Mouse (Mus musculus): ENCODE measurements around the gene Pard3. TPM values are rescaled to one million over a fixed set of nuclear protein-coding genes. Genes with fewer than 3 reads are reported as not detected.

Gene Pard3
- polyA plus RNA-seq, 1 experiment from 2014 or later: 14.5 TPM

- Histone ChIP-seq H3K9me3 (ENCODE audit: control insufficient read depth, low read length) (no peaks in the 10 kb centered on the region), H3K36me3 (ENCODE audit: control insufficient read depth, insufficient read depth, low read length) (no peaks in the 10 kb centered on the region), H3K4me2 (peak overlapping the region; percentile 35), H3K27me3 (replicated peaks; ENCODE audit: control insufficient read depth, insufficient read depth, low read length) (no peaks in the 10 kb centered on the region), H3K4me3 (ENCODE audit: low read depth, low read length) (no peak overlapping the region), H3K27ac (ENCODE audit: low read depth, low read length) (no peak overlapping the region), H3K4me1 (replicated peaks; ENCODE audit: control insufficient read depth, insufficient read depth, low read length) (peaks cover 10% of the 10 kb centered on the region), H3K9ac (ENCODE audit: low read depth, low read length) (no peak overlapping the region)
- ATAC-seq (replicated peaks; ENCODE audit: low FRiP score) (0 out of 2 replicates have a peak, but pooled peaks have one; percentile 10), DNase-seq (ENCODE audit: low spot score) (no peak)
- WGBS: 73% methylated on average over 9 of the region's 9 CpGs
These were observed 376.6 kb downstream of the Pard3 start for GRCm38 (mm10) chr8:127440161-127440833.

GRCm38 (mm10) chr8:127440834-127441485 lies 377.3 kb downstream of the Pard3 start:
- H3K4me2 ChIP-seq: 0 out of 2 replicates have a peak overlapping the region, but pooled peaks have one; percentile 5
- no peaks in the 10 kb centered on the region for H3K9me3 ChIP-seq (ENCODE audit: control insufficient read depth, low read length)
- no peak overlapping the region for H3K9ac ChIP-seq (ENCODE audit: low read depth, low read length)
- peak; percentile 78 for ATAC-seq (replicated peaks; ENCODE audit: low FRiP score)
- H3K4me3 ChIP-seq (ENCODE audit: low read depth, low read length): no peak overlapping the region
- DNase-seq (ENCODE audit: low spot score): peak; percentile 34
- 56% methylated on average over 6 of the region's 6 CpGs for WGBS
- H3K36me3 ChIP-seq (ENCODE audit: control insufficient read depth, insufficient read depth, low read length): no peaks in the 10 kb centered on the region
- peaks cover 10% of the 10 kb centered on the region for H3K4me1 ChIP-seq (replicated peaks; ENCODE audit: control insufficient read depth, insufficient read depth, low read length)
- H3K27me3 ChIP-seq (replicated peaks; ENCODE audit: control insufficient read depth, insufficient read depth, low read length): no peaks in the 10 kb centered on the region
- H3K27ac ChIP-seq (ENCODE audit: low read depth, low read length): no peak overlapping the region; the same call in 1 of the 2 replicates

GRCm38 (mm10) chr8:127447401-127447800 lies 383.7 kb downstream of the Pard3 start:
- WGBS: 80% methylated on average over 1 of the region's 1 CpGs

GRCm38 (mm10) chr8:127449066-127449840 lies 385.6 kb downstream of the Pard3 start:
- ATAC-seq (replicated peaks; ENCODE audit: low FRiP score) (no peak), DNase-seq (ENCODE audit: low spot score) (no peak)
- no peak overlapping the region for H3K4me2 ChIP-seq
- H3K9ac ChIP-seq (ENCODE audit: low read depth, low read length): no peak overlapping the region
- no peak overlapping the region for H3K4me3 ChIP-seq (ENCODE audit: low read depth, low read length)
- WGBS: 89% methylated on average over 6 of the region's 6 CpGs
- H3K36me3 ChIP-seq (ENCODE audit: control insufficient read depth, insufficient read depth, low read length): no peaks in the 10 kb centered on the region
- H3K4me1 ChIP-seq (replicated peaks; ENCODE audit: control insufficient read depth, insufficient read depth, low read length): 0 out of 2 replicates have a peak, but pooled peaks cover 2% of the 10 kb centered on the region
- H3K9me3 ChIP-seq (ENCODE audit: control insufficient read depth, low read length): no peaks in the 10 kb centered on the region
- H3K27me3 ChIP-seq (replicated peaks; ENCODE audit: control insufficient read depth, insufficient read depth, low read length): no peaks in the 10 kb centered on the region
- H3K27ac ChIP-seq (ENCODE audit: low read depth, low read length): no peak overlapping the region

More at GRCm38 (mm10) chr8:127447401-127447800, 383.7 kb downstream of the Pard3 start:
- ATAC-seq (replicated peaks; ENCODE audit: low FRiP score) (no peak), DNase-seq (ENCODE audit: low spot score) (no peak)
- Histone ChIP-seq H3K36me3 (ENCODE audit: control insufficient read depth, insufficient read depth, low read length) (no peaks in the 10 kb centered on the region), H3K4me3 (ENCODE audit: low read depth, low read length) (no peak overlapping the region), H3K9me3 (ENCODE audit: control insufficient read depth, low read length) (no peaks in the 10 kb centered on the region), H3K27me3 (replicated peaks; ENCODE audit: control insufficient read depth, insufficient read depth, low read length) (no peaks in the 10 kb centered on the region), H3K9ac (ENCODE audit: low read depth, low read length) (no peak overlapping the region), H3K27ac (ENCODE audit: low read depth, low read length) (no peak overlapping the region), H3K4me1 (replicated peaks; ENCODE audit: control insufficient read depth, insufficient read depth, low read length) (0 out of 2 replicates have a peak, but pooled peaks cover 2% of the 10 kb centered on the region), H3K4me2 (no peak overlapping the region)

GRCm38 (mm10) chr8:127450954-127451668 lies 387.4 kb downstream of the Pard3 start:
- no peak overlapping the region for H3K4me2 ChIP-seq
- no peak overlapping the region for H3K4me3 ChIP-seq (ENCODE audit: low read depth, low read length)
- no peak overlapping the region for H3K9ac ChIP-seq (ENCODE audit: low read depth, low read length)
- ATAC-seq (replicated peaks; ENCODE audit: low FRiP score): no peak
- no peak overlapping the region for H3K27ac ChIP-seq (ENCODE audit: low read depth, low read length)
- H3K36me3 ChIP-seq (ENCODE audit: control insufficient read depth, insufficient read depth, low read length): no peaks in the 10 kb centered on the region
- DNase-seq (ENCODE audit: low spot score): peak; percentile 23
- 92% methylated on average over 14 of the region's 14 CpGs for WGBS
- 0 out of 2 replicates have a peak, but pooled peaks cover 2% of the 10 kb centered on the region for H3K4me1 ChIP-seq (replicated peaks; ENCODE audit: control insufficient read depth, insufficient read depth, low read length)
- no peaks in the 10 kb centered on the region for H3K9me3 ChIP-seq (ENCODE audit: control insufficient read depth, low read length)
- H3K27me3 ChIP-seq (replicated peaks; ENCODE audit: control insufficient read depth, insufficient read depth, low read length): no peaks in the 10 kb centered on the region

- H3K4me1 ChIP-seq (replicated peaks; ENCODE audit: control insufficient read depth, insufficient read depth, low read length): no peaks in the 10 kb centered on the region; the same call in 1 of the 2 replicates
- no peak overlapping the region for H3K4me3 ChIP-seq (ENCODE audit: low read depth, low read length)
- no peak overlapping the region for H3K4me2 ChIP-seq
- no peaks in the 10 kb centered on the region for H3K9me3 ChIP-seq (ENCODE audit: control insufficient read depth, low read length)
- H3K9ac ChIP-seq (ENCODE audit: low read depth, low read length): no peak overlapping the region
- no peaks in the 10 kb centered on the region for H3K36me3 ChIP-seq (ENCODE audit: control insufficient read depth, insufficient read depth, low read length)
- H3K27ac ChIP-seq (ENCODE audit: low read depth, low read length): no peak overlapping the region
- WGBS: 86% methylated on average over 6 of the region's 6 CpGs
- H3K27me3 ChIP-seq (replicated peaks; ENCODE audit: control insufficient read depth, insufficient read depth, low read length): no peaks in the 10 kb centered on the region
- ATAC-seq (replicated peaks; ENCODE audit: low FRiP score) (no peak), DNase-seq (ENCODE audit: low spot score) (peak; percentile 7)
These were observed 388.7 kb downstream of the Pard3 start for GRCm38 (mm10) chr8:127452364-127452763.

- Histone ChIP-seq H3K4me3 (ENCODE audit: low read depth, low read length) (no peak overlapping the region), H3K36me3 (ENCODE audit: control insufficient read depth, insufficient read depth, low read length) (no peaks in the 10 kb centered on the region), H3K4me2 (no peak overlapping the region), H3K9me3 (ENCODE audit: control insufficient read depth, low read length) (no peaks in the 10 kb centered on the region), H3K27me3 (replicated peaks; ENCODE audit: control insufficient read depth, insufficient read depth, low read length) (no peaks in the 10 kb centered on the region), H3K9ac (ENCODE audit: low read depth, low read length) (no peak overlapping the region), H3K4me1 (replicated peaks; ENCODE audit: control insufficient read depth, insufficient read depth, low read length) (no peaks in the 10 kb centered on the region; the same call in 1 of the 2 replicates), H3K27ac (ENCODE audit: low read depth, low read length) (no peak overlapping the region)
- no peak for DNase-seq (ENCODE audit: low spot score)
- ATAC-seq (replicated peaks; ENCODE audit: low FRiP score): no peak
- 56% methylated on average over 3 of the region's 3 CpGs for WGBS
These were observed 394.2 kb downstream of the Pard3 start for GRCm38 (mm10) chr8:127457901-127458300.

- H3K9ac ChIP-seq (ENCODE audit: low read depth, low read length): no peak overlapping the region
- no peaks in the 10 kb centered on the region for H3K36me3 ChIP-seq (ENCODE audit: control insufficient read depth, insufficient read depth, low read length)
- no peak overlapping the region for H3K4me3 ChIP-seq (ENCODE audit: low read depth, low read length)
- H3K27ac ChIP-seq (ENCODE audit: low read depth, low read length): no peak overlapping the region
- H3K27me3 ChIP-seq (replicated peaks; ENCODE audit: control insufficient read depth, insufficient read depth, low read length): no peaks in the 10 kb centered on the region
- DNase-seq (ENCODE audit: low spot score) (no peak), ATAC-seq (replicated peaks; ENCODE audit: low FRiP score) (no peak)
- no peak overlapping the region for H3K4me2 ChIP-seq
- WGBS: 64% methylated on average over 3 of the region's 3 CpGs
- H3K9me3 ChIP-seq (ENCODE audit: control insufficient read depth, low read length): no peaks in the 10 kb centered on the region
- no peaks in the 10 kb centered on the region; the same call in 1 of the 2 replicates for H3K4me1 ChIP-seq (replicated peaks; ENCODE audit: control insufficient read depth, insufficient read depth, low read length)
These were observed 397.5 kb downstream of the Pard3 start for GRCm38 (mm10) chr8:127461173-127461572.
